Mouse (Mus musculus) embryonic facial prominence, embryonic 13.5 days (tissue): Measurements from ENCODE around the gene Uso1. TPM values are rescaled to one million over a fixed set of nuclear protein-coding genes. Genes with fewer than 3 reads are reported as not detected.

Source experiments
- ATAC-seq: fragments of 200-750 bp; cut with Nextera tagmentation; 2 replicates; pipeline ENCODE4 v1.8.0; 2017; ENCODE audit warnings: low read depth; ENCODE audit not compliant: insufficient number of reproducible peaks, insufficient read depth, low FRiP score, low TSS enrichment
- H3K27ac ChIP-seq: fragments of 300-500 bp; sonication (generic); 2 replicates; pipeline ENCODE4 v1.5.1; 2015; ENCODE audit warnings: moderate library complexity, mild to moderate bottlenecking, inconsistent platforms
- H3K27me3 ChIP-seq: fragments of 300-500 bp; sonication (generic); 2 replicates; pipeline ENCODE4 v1.6.1; 2015; ENCODE audit warnings: mild to moderate bottlenecking, inconsistent platforms
- H3K36me3 ChIP-seq: fragments of 300-500 bp; sonication (generic); 2 replicates; pipeline ENCODE4 v1.6.1; 2015; ENCODE audit warnings: mild to moderate bottlenecking, inconsistent platforms
- H3K4me1 ChIP-seq: fragments of 300-500 bp; sonication (generic); 2 replicates; pipeline ENCODE4 v1.6.1; 2015; ENCODE audit warnings: inconsistent platforms
- H3K4me2 ChIP-seq: fragments of 300-500 bp; sonication (generic); 2 replicates; pipeline ENCODE4 v1.6.1; 2015; ENCODE audit warnings: moderate library complexity, mild to moderate bottlenecking, inconsistent platforms
- H3K4me3 ChIP-seq: fragments of 300-500 bp; sonication (generic); 2 replicates; pipeline ENCODE4 v1.5.1; 2015; ENCODE audit warnings: mild to moderate bottlenecking, inconsistent platforms
- H3K9ac ChIP-seq: fragments of 300-500 bp; sonication (generic); 2 replicates; pipeline ENCODE4 v1.6.1; 2015; ENCODE audit warnings: mild to moderate bottlenecking, inconsistent platforms
- H3K9me3 ChIP-seq: fragments of 300-500 bp; sonication (generic); 2 replicates; pipeline ENCODE4 v1.6.1; 2016; ENCODE audit warnings: inconsistent platforms
- WGBS: fragments of 180-500 bp; shearing (Covaris S2); methylation state at CpG from one replicate; pipeline ENCODE4 v1.1.7; 2015; ENCODE audit warnings: mixed read lengths; 5-methylcytosine and 5-hydroxymethylcytosine counted together
- polyA plus RNA-seq: library from polyadenylated mRNA; unstranded; fragments of >200 nt; fragmentation: Nextera tagmentation; extraction: Ambion mirVana; gene quantifications from 2 replicates; pipeline ENCODE4 v1.2.1, GENCODE M21; 2015

Gene Uso1
- polyA plus RNA-seq, 1 experiment from 2014 or later, result 45.4 TPM

DNA sequence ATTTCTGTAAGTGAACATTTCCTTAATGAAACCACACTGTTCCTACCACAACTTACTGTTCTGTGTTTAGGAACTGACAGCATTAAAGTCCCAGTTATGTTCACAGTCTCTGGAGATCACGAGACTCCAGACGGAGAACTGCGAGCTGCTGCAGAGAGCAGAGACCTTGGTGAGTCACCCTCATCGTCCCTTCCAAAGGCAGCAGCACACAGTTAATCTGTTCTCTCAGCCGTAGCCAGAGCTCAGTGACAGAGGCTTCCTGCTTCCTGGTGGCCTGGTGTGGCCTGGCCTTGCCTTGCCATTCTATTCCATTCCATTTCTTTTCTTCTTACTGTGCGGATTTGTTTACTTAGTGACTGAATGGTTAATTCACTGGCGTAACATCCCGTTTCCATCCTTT, 60.5 kb downstream of the Uso1 start:
- Histone ChIP-seq H3K27ac (no peak overlapping the region), H3K4me3 (no peak overlapping the region), H3K9me3 (no peaks in the 10 kb centered on the region), H3K27me3 (no peaks in the 10 kb centered on the region), H3K4me2 (no peak overlapping the region), H3K36me3 (peaks cover 91% of the 10 kb centered on the region), H3K4me1 (no peaks in the 10 kb centered on the region), H3K9ac (no peak overlapping the region)
- WGBS, result 87% methylated on average over 8 of the region's 8 CpGs
- no peak for ATAC-seq

DNA sequence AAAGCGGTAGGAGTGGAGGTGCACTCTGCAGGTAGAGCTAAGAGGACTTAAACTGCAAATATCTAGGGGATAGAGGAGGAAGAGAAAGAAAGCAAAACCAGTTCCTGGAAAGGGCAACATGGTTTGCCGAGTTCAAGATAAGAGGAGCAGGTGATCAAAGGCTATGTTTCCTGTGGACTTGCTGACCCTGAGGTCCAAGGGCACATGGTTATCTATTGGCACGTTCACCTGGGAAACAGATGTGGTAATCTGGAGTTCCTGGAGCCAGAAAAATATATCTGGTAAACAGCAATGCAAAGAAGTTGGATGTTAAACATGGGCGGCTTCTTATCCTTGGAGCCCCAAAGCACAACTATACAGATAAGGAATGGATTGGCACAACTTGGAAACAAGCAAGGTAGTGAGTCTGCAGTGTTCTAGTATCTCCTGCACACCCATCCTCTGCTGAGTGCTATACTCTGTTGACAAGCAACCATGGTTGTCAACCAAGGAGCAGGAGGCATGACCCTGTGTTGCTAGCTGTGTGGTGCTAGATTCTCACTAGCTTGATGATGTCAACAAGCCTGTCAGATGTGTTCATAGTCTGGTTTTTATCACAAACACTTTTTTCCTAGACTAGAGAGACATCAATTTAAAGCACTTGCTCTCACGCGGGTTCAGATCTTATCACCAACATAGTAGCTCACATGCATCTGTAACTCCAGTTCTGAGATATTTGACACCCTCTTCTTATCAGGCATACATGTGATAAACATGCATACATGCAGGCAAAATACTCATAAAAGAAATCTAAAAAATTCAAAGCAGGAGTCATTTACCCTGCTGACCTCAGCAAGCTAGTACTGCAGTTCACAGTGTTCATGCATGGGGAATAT, 66.7 kb downstream of the Uso1 start:
- no peaks in the 10 kb centered on the region for H3K4me1 ChIP-seq
- H3K27me3 ChIP-seq, result no peaks in the 10 kb centered on the region
- H3K27ac ChIP-seq, result no peak overlapping the region
- no peak for ATAC-seq
- H3K4me2 ChIP-seq, result no peak overlapping the region
- H3K36me3 ChIP-seq, result peaks cover 55% of the 10 kb centered on the region
- no peaks in the 10 kb centered on the region for H3K9me3 ChIP-seq
- H3K9ac ChIP-seq, result no peak overlapping the region
- no peak overlapping the region for H3K4me3 ChIP-seq
- whole genome bisulfite sequencing, result 88% methylated on average over 6 of the region's 6 CpGs

DNA sequence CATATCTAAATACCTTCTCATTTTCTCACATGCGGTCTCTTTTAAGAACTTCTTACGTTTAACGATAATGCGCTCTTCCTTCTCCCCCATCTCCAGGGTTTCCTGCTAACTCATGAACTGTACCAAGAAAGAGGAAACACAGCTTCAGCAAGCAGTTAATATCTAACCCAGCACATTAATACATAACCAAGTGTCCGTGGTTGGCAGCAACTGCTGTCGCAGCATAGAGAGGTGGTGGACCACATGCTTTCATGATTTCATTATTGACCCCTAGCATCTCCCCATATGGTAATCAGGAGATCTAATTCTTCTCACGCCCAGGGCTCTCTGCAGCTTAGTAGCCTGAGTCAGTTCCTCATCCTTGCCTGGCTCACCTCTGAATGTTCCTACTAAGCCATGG, 67.4 kb downstream of the Uso1 start:
- H3K9ac ChIP-seq, result no peak overlapping the region
- no peaks in the 10 kb centered on the region for H3K27me3 ChIP-seq
- H3K4me1 ChIP-seq, result no peaks in the 10 kb centered on the region
- H3K4me3 ChIP-seq, result no peak overlapping the region
- peaks cover 49% of the 10 kb centered on the region for H3K36me3 ChIP-seq
- no peak for ATAC-seq
- WGBS, result 94% methylated on average over 7 of the region's 7 CpGs
- no peak overlapping the region for H3K4me2 ChIP-seq
- H3K9me3 ChIP-seq, result no peaks in the 10 kb centered on the region
- H3K27ac ChIP-seq, result no peak overlapping the region

DNA sequence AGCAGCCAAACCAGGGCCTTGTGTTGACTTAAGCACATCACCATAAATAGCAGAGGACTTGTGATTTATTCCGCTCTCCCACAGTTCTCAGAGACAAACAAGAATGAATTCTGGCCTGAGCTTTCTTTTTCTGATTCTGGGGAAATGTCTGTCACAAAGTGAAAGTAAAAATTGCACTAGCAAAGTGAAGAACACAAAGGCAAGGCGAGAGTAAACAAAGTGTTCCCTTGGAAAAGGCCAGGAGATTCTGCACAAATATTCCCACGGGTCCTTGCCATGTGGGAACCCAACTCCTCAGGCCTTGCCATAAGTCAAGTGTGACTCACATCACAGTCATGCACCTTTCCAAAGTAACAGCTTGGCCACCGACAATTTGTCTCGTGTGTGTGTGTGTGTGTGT, 68.0 kb downstream of the Uso1 start:
- H3K9me3 ChIP-seq, result no peaks in the 10 kb centered on the region
- no peak for ATAC-seq
- H3K4me1 ChIP-seq, result no peaks in the 10 kb centered on the region
- H3K9ac ChIP-seq, result no peak overlapping the region
- no peak overlapping the region for H3K4me3 ChIP-seq
- 87% methylated on average over 5 of the region's 5 CpGs for WGBS
- no peak overlapping the region for H3K27ac ChIP-seq
- H3K4me2 ChIP-seq, result no peak overlapping the region
- H3K27me3 ChIP-seq, result no peaks in the 10 kb centered on the region
- peaks cover 45% of the 10 kb centered on the region for H3K36me3 ChIP-seq

DNA sequence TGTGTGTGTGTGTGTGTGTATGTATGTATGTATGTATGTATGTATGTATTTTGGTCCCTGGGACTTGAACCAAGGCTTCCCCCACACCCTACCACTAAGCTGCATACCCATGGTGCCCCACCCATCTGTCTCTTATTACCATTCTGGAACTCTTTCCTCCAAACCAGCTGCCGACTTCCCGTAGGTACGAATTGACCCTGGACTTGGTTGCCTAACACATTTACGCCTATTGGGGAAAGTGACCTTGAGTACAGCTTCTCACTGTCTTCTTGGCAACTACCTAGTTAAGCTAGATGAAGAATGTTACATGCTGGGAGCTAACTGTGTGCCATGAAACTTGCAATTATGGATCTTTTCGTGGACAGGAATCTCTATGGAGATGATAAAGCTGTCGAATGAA, 68.4 kb downstream of the Uso1 start:
- H3K36me3 ChIP-seq, result peaks cover 41% of the 10 kb centered on the region
- no peak overlapping the region for H3K9ac ChIP-seq
- no peak overlapping the region for H3K4me2 ChIP-seq
- no peaks in the 10 kb centered on the region for H3K27me3 ChIP-seq
- no peaks in the 10 kb centered on the region for H3K4me1 ChIP-seq
- no peaks in the 10 kb centered on the region for H3K9me3 ChIP-seq
- H3K4me3 ChIP-seq, result no peak overlapping the region
- 79% methylated on average over 6 of the region's 6 CpGs for WGBS
- H3K27ac ChIP-seq, result no peak overlapping the region
- ATAC-seq, result no peak

DNA sequence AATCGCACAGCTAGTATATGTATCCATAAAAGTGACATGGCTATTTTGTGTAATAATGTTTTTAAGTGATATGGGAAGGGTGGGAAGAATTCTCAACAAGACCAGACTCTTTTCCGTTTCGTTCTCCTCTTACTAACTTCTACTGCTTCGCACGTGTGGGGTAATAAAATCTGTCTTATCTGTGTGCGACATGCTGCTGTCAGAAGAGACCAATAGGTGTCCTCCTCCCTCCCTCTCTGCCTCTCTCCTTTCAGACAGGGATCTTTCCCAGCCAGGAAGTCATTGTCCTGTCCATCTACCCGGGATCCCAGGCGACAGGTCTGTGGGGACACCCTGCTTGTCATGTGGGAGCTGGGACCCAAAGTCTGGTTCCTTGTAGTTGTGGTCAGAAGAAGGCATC, 72.5 kb downstream of the Uso1 start:
- ATAC-seq, result no peak
- Histone ChIP-seq H3K4me2 (no peak overlapping the region), H3K9me3 (no peaks in the 10 kb centered on the region), H3K36me3 (peaks cover 5% of the 10 kb centered on the region), H3K9ac (no peak overlapping the region), H3K27me3 (no peaks in the 10 kb centered on the region), H3K4me3 (no peak overlapping the region), H3K4me1 (no peaks in the 10 kb centered on the region), H3K27ac (no peak overlapping the region)
- WGBS, result 72% methylated on average over 8 of the region's 8 CpGs

DNA sequence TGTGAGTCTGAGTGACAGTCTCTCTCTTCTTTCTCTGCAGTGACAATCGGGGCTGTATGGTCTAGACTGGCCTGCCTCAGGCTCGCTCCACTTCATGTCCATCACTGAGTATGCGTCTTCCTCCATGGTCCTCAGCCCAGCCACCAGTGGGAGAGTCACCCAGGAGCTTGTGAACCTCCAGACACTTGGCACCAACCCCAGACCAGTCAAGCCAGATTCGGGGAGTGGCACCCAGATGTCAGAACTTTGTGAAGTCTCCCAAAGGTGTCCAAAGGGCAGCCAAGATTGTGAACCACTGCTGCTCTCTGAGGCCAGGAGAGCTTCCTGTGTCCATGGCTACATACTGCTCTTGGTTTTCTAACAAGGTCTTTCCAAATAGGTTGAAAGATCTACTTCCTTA, 74.5 kb downstream of the Uso1 start:
- no peaks in the 10 kb centered on the region for H3K27me3 ChIP-seq
- no peak for ATAC-seq
- no peak overlapping the region for H3K4me2 ChIP-seq
- H3K36me3 ChIP-seq, result no peaks in the 10 kb centered on the region
- H3K4me1 ChIP-seq, result no peaks in the 10 kb centered on the region
- H3K9me3 ChIP-seq, result no peaks in the 10 kb centered on the region
- H3K27ac ChIP-seq, result no peak overlapping the region
- H3K4me3 ChIP-seq, result no peak overlapping the region
- 89% methylated on average over 4 of the region's 4 CpGs for WGBS
- H3K9ac ChIP-seq, result no peak overlapping the region

DNA sequence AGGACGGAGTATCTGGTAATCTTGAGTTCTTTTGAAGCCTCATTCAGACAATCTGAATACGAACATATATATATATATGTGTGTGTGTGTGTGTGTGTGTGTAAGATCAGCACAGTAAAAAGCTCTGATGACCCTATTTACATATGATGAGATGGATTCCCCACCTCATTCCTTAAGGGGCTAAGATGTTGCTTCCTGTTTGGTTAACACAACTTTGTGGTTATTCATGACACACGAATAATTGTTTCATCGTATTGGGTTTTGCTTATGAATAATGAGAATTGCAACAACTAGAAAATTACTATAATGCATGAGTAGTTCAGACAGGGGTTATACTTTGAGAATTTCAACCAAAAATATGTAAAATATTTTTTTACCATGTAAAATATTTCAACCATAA, 77.6 kb downstream of the Uso1 start, which contains the start of gene U90926:
Gene U90926, minus strand, starts transcription at position 101 of the 400 bp plus-strand sequence.
- Histone ChIP-seq H3K27me3 (no peaks in the 10 kb centered on the region), H3K4me3 (no peak within 1 kb of the TSS), H3K36me3 (no peaks in the 10 kb centered on the region), H3K4me1 (no peaks in the 10 kb centered on the region), H3K4me2 (no peak within 1 kb of the TSS), H3K9ac (no peak within 1 kb of the TSS), H3K27ac (no peak within 1 kb of the TSS), H3K9me3 (no peaks in the 10 kb centered on the region)
- WGBS, result 79% methylated on average over 4 of the region's 4 CpGs
- no peak for ATAC-seq

DNA sequence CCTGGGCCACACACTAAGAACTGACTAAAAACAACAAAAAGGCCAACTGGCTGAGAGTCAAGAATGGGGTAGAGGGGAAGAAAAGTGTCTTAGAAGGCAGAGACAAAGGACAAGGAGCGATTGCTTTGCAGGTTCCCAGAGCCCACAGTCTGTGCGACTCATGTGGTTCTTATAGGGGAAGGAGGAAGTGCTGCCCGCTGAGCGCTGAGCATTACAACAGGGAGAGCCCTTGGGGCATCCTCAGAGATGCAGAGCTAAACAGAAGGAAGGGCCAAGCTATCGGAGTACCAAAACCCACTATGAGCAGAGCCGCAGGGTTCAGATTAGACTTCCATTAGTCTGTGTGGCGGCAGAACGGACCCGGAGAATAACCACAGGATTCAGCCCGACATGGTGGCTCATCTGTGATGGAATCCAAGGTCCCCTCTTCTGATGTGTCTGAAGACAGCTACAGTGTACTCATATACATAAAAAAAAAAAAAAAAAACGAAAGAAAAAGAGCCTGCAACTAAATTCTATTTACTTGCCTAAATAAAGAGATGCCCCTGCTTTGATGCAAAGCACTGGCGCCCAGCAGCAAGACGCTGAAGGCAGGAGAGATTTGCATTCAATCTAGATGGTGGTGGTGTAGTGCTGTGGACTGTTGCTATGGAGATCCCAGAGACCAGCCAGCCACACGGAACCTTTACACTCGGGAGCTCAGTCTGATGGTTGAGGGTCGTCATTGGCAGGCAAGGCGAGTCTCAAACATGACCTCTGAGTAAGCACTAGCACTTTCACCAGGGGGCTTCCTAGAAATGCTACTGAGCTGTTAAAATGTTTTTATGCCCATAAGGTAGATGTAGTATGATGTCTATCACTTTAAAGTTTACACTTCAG, 81.4 kb downstream of the Uso1 start:
- Histone ChIP-seq H3K4me1 (no peaks in the 10 kb centered on the region), H3K27ac (no peak overlapping the region), H3K27me3 (no peaks in the 10 kb centered on the region), H3K4me2 (no peak overlapping the region), H3K9me3 (no peaks in the 10 kb centered on the region), H3K9ac (no peak overlapping the region), H3K36me3 (no peaks in the 10 kb centered on the region), H3K4me3 (no peak overlapping the region)
- ATAC-seq, result no peak
- WGBS, result 31% methylated on average over 17 of the region's 17 CpGs

DNA sequence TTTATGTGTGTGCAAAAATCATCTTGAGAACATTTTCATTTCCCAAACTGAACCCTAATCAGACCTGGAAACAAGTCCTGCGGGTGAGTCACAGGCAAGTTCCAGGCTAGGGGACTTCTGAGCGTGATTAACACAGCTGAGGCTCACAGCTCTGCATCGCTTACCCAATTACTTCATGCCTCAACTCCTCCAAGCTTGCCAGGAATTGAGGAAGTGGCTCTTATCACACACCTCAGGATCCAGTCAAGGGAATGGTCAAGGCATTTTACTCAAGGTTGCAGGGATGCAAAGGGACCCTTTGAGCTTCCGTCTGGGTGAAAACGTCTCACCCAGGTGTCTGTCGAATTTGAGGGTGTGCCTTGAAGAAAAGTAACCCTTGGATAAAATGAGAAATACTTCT, 82.1 kb downstream of the Uso1 start:
- no peak overlapping the region for H3K4me3 ChIP-seq
- H3K4me2 ChIP-seq, result no peak overlapping the region
- H3K9me3 ChIP-seq, result no peaks in the 10 kb centered on the region
- no peak for ATAC-seq
- no peaks in the 10 kb centered on the region for H3K27me3 ChIP-seq
- no peak overlapping the region for H3K9ac ChIP-seq
- WGBS, result 73% methylated on average over 6 of the region's 6 CpGs
- no peaks in the 10 kb centered on the region for H3K36me3 ChIP-seq
- no peaks in the 10 kb centered on the region for H3K4me1 ChIP-seq
- no peak overlapping the region for H3K27ac ChIP-seq

DNA sequence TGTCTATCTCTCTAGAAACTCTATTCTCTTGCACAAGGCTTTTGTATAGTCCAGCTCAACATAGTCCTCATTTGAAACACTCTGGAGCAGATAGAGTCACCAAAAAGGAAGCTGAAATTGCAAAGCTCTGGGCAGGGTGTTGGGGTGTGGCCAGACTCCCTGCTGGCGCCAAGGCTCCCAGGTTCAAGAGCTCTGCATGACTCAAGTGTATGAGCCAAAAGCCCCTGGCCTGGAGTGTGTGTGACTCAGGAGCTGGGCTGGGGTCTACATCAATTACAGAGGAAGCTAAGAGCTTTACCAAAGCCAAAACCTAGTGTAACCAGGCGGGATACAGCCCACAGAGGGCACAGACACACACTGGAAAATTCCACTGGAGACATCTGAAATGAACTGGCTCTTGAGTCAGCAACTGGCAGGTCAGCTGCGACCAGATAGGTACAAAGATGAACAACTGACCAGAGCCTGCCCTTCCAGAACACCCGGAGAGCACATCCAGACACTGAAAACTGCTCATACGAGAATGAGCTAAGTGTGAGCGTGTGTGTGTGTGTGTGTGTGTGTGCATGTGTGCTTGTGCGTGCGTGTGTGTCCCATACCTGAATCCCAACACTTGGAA, 82.7 kb downstream of the Uso1 start:
- Histone ChIP-seq H3K27ac (no peak overlapping the region), H3K4me3 (no peak overlapping the region), H3K9me3 (no peaks in the 10 kb centered on the region), H3K27me3 (no peaks in the 10 kb centered on the region), H3K36me3 (no peaks in the 10 kb centered on the region), H3K4me1 (no peaks in the 10 kb centered on the region), H3K4me2 (no peak overlapping the region), H3K9ac (no peak overlapping the region)
- 91% methylated on average over 8 of the region's 8 CpGs for WGBS
- ATAC-seq, result no peak
